Mouse (Mus musculus) heart, embryonic 13.5 days (tissue): ENCODE results near the gene Hnrnpf. TPM values are rescaled to one million over a fixed set of nuclear protein-coding genes. Genes with fewer than 3 reads are reported as not detected.

ENCODE experiments used
- ATAC-seq: fragments of 200-750 bp; cut with Nextera tagmentation; 2 replicates; pipeline ENCODE4 v1.8.0; 2017; ENCODE audit warnings: moderate TSS enrichment; ENCODE audit not compliant: insufficient number of reproducible peaks, low FRiP score, low TSS enrichment; ENCODE audit errors: extremely low read depth
- H3K27ac ChIP-seq: fragments of 300-500 bp; sonication (generic); replicated peaks from 2 replicates; pipeline ENCODE4 v1.5.1; 2015; ENCODE audit warnings: moderate library complexity, mild to moderate bottlenecking, inconsistent platforms
- H3K27me3 ChIP-seq: fragments of 300-500 bp; sonication (generic); replicated peaks from 2 replicates; pipeline ENCODE4 v1.6.1; 2015; ENCODE audit warnings: mild to moderate bottlenecking, inconsistent platforms
- H3K36me3 ChIP-seq: fragments of 300-500 bp; sonication (generic); 2 replicates; pipeline ENCODE4 v1.6.1; 2015; ENCODE audit warnings: mild to moderate bottlenecking, inconsistent platforms
- H3K4me1 ChIP-seq: fragments of 300-500 bp; sonication (generic); 2 replicates; pipeline ENCODE4 v1.6.1; 2015; ENCODE audit warnings: inconsistent platforms
- H3K4me2 ChIP-seq: fragments of 300-500 bp; sonication (generic); 2 replicates; pipeline ENCODE4 v1.6.1; 2015; ENCODE audit warnings: inconsistent platforms, mild to moderate bottlenecking, moderate library complexity
- H3K4me3 ChIP-seq: fragments of 300-500 bp; sonication (generic); 2 replicates; pipeline ENCODE4 v1.5.1; 2015; ENCODE audit warnings: moderate library complexity, mild to moderate bottlenecking, inconsistent platforms
- H3K9ac ChIP-seq: fragments of 300-500 bp; sonication (generic); 2 replicates; pipeline ENCODE4 v1.6.1; 2015; ENCODE audit warnings: inconsistent platforms, mild to moderate bottlenecking, moderate library complexity
- H3K9me3 ChIP-seq: fragments of 300-500 bp; sonication (generic); 2 replicates; pipeline ENCODE4 v1.6.1; 2016; ENCODE audit warnings: inconsistent platforms
- WGBS: fragments of 180-500 bp; shearing (Covaris S2); methylation state at CpG from one replicate; pipeline ENCODE4 v1.1.7; 2015; ENCODE audit warnings: mixed read lengths; 5-methylcytosine and 5-hydroxymethylcytosine counted together
- polyA plus RNA-seq: library from polyadenylated mRNA; unstranded; fragments of >200 nt; fragmentation: Nextera tagmentation; extraction: Ambion mirVana; gene quantifications from 2 replicates; pipeline ENCODE4 v1.2.1, GENCODE M21; 2015

The Hnrnpf gene
- polyA plus RNA-seq, 1 experiment from 2014 or later, result 440 TPM

DNA sequence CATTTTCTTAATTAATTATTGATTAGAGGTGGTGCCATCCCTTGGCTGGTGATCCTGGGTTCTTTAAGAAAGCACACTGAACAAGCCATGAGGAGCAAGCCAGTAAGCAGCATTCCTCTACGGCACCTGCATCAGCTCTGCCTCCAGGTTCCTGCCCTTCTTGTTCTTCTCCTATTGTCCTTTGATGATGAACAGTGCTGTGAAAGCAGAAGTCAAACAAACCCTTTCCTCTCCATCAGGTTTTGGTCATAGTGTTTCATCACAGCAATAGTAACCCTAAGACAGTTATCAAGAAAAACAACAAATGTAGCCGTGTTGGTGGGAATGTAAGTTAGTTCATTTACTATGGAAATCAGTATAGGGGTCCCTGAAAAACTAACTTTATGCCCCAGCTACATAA, 6.7 kb upstream of the Hnrnpf start:
- H3K4me2 ChIP-seq, result no peak overlapping the region
- H3K27ac ChIP-seq, result no peak overlapping the region
- peaks cover 13% of the 10 kb centered on the region; the same call in 1 of the 2 replicates for H3K4me1 ChIP-seq
- 76% methylated on average over 2 of the region's 2 CpGs for WGBS
- H3K9ac ChIP-seq, result no peak overlapping the region
- no peaks in the 10 kb centered on the region for H3K9me3 ChIP-seq
- no peak overlapping the region for H3K4me3 ChIP-seq
- ATAC-seq, result no peak
- no peaks in the 10 kb centered on the region for H3K27me3 ChIP-seq
- H3K36me3 ChIP-seq, result no peaks in the 10 kb centered on the region

- H3K4me1 ChIP-seq, result no peaks in the 10 kb centered on the region
- 75% methylated on average over 5 of the region's 5 CpGs for WGBS
These were observed 2.3 kb upstream of the Hnrnpf start for GRCm38 (mm10) chr6:117897800-117898199.

GRCm38 (mm10) chr6:117901510-117902402, 1.6 kb downstream of the Hnrnpf start:
- no peak for ATAC-seq
- no peak overlapping the region for H3K4me3 ChIP-seq
- no peak overlapping the region for H3K27ac ChIP-seq
- 0 out of 2 replicates have a peak overlapping the region, but pooled peaks have one; percentile 10 for H3K9ac ChIP-seq
- peaks cover 10% of the 10 kb centered on the region for H3K4me1 ChIP-seq
- no peaks in the 10 kb centered on the region for H3K27me3 ChIP-seq
- WGBS, result 64% methylated on average over 9 of the region's 9 CpGs
- no peak overlapping the region for H3K4me2 ChIP-seq
- no peaks in the 10 kb centered on the region for H3K9me3 ChIP-seq
- no peaks in the 10 kb centered on the region for H3K36me3 ChIP-seq

More at GRCm38 (mm10) chr6:117897800-117898199, 2.3 kb upstream of the Hnrnpf start:
- Histone ChIP-seq H3K27ac (no peak overlapping the region), H3K4me3 (no peak overlapping the region), H3K4me2 (no peak overlapping the region), H3K27me3 (no peaks in the 10 kb centered on the region), H3K36me3 (no peaks in the 10 kb centered on the region), H3K9me3 (no peaks in the 10 kb centered on the region), H3K9ac (no peak overlapping the region)
- no peak for ATAC-seq

DNA sequence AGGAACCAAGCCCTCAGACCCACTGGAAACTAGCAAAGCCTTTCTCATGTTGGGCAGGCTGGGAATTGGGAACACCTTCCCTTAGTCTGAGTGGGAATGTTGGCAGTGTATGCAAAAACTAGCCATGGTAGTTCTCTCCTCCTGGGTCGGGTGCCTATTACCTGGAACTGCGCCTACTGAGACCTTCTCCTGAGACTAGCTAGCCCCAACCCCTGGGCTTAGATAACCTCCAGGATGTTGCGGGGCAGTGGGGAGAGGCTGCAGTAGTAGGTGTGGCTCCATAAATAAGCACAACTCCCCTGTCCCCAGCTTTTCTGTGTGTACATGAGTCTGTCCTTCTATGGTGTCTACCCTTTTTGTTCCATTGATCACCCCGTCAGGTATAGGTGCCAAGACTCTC, 2.4 kb downstream of the Hnrnpf start:
- H3K9me3 ChIP-seq, result no peaks in the 10 kb centered on the region
- H3K4me3 ChIP-seq, result no peak overlapping the region
- no peaks in the 10 kb centered on the region for H3K27me3 ChIP-seq
- no peaks in the 10 kb centered on the region for H3K36me3 ChIP-seq
- 0 out of 2 replicates have a peak overlapping the region, but pooled peaks have one; percentile 10 for H3K9ac ChIP-seq
- H3K27ac ChIP-seq, result no peak overlapping the region
- ATAC-seq, result no peak
- H3K4me1 ChIP-seq, result peaks cover 10% of the 10 kb centered on the region
- no peak overlapping the region for H3K4me2 ChIP-seq
- 57% methylated on average over 4 of the region's 4 CpGs for WGBS

GRCm38 (mm10) chr6:117903836-117904235, 3.7 kb downstream of the Hnrnpf start:
- Histone ChIP-seq H3K9ac (no peak overlapping the region), H3K4me2 (no peak overlapping the region), H3K9me3 (no peaks in the 10 kb centered on the region), H3K4me1 (peaks cover 16% of the 10 kb centered on the region), H3K36me3 (no peaks in the 10 kb centered on the region), H3K27me3 (no peaks in the 10 kb centered on the region), H3K4me3 (no peak overlapping the region), H3K27ac (no peak overlapping the region)
- ATAC-seq, result no peak
- 86% methylated on average over 3 of the region's 3 CpGs for WGBS

DNA sequence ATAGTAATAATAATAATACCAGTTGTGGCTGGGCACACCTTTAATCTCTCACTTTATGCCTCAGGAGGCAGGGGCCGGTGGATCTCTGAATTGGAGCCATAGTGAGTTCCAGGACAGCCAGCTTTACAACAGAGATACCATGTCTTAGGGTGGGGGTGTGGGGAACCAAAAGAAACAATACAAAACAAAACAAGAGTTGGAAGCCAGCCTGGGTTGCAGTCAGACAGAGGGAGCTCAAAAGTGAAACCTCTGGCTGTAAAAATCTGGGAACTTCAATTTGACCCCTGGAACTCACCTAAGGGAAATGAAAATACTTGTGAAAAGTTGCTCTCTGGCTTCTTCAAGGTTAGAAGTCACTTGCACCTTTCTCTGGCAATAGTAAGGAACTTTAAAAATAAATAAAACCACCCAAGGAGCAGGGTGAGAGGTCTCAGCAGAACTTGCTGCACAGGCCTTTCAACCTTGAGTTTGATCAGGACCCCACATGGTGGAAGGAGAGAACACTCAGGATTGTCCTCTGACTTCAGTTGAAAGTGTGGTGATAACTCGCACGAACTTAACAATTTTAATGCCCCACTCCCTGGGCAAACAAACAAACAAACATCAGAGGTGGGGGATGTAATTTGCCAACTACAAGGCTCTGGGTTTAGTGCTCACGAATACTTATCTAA, 5.3 kb downstream of the Hnrnpf start:
- Histone ChIP-seq H3K4me1 (peaks cover 31% of the 10 kb centered on the region), H3K27me3 (no peaks in the 10 kb centered on the region), H3K4me3 (peak overlapping the region; percentile 80), H3K36me3 (no peaks in the 10 kb centered on the region), H3K9me3 (no peaks in the 10 kb centered on the region), H3K27ac (peak overlapping the region; percentile 83), H3K4me2 (peak overlapping the region; percentile 69), H3K9ac (peak overlapping the region; percentile 84)
- ATAC-seq, result no peak
- WGBS, result 19% methylated on average over 4 of the region's 4 CpGs

DNA sequence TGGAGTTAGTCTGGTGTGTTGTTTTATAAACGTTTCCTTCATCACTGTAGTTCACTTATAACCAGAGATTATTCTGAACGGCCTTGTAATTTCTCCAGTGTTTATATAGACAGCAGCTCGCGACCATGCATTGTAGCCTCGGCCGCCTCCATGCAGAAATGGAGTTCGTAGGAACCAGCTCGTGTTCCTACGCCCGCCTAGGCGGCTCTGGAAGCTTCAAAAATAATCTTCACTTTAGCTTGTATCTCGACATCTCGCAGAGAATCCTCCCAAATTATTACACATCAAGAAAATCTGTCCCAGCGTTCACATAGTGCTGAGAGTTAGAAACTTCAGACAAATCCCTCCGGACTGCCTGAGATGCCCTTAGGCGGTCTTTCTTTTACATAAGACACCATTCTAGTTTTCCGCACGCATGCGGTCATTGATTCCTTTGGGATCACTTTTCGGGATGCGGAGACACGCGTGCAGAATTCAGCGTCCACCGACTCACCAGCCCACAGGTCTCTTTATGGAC, 5.9 kb downstream of the Hnrnpf start:
- Histone ChIP-seq H3K4me1 (peaks cover 34% of the 10 kb centered on the region), H3K4me2 (peak overlapping the region; percentile 69), H3K36me3 (no peaks in the 10 kb centered on the region), H3K4me3 (peak overlapping the region; percentile 80), H3K27ac (peak overlapping the region; percentile 83), H3K9me3 (no peaks in the 10 kb centered on the region), H3K9ac (peak overlapping the region; percentile 84), H3K27me3 (no peaks in the 10 kb centered on the region)
- WGBS, result under 1% methylated on average over 25 of the region's 25 CpGs
- no peak for ATAC-seq

- WGBS, result under 1% methylated on average over 58 of the region's 68 CpGs
- Histone ChIP-seq H3K4me1 (peaks cover 39% of the 10 kb centered on the region), H3K27ac (peak overlapping the region; percentile 92), H3K9ac (peak overlapping the region; percentile 94), H3K27me3 (no peaks in the 10 kb centered on the region), H3K4me2 (peak overlapping the region; percentile 90), H3K9me3 (no peaks in the 10 kb centered on the region), H3K4me3 (peak overlapping the region; percentile 80), H3K36me3 (no peaks in the 10 kb centered on the region)
- peak; percentile 94 for ATAC-seq
These were observed 6.6 kb downstream of the Hnrnpf start for GRCm38 (mm10) chr6:117906590-117907271.

- Histone ChIP-seq H3K27me3 (no peaks in the 10 kb centered on the region), H3K36me3 (no peaks in the 10 kb centered on the region), H3K4me1 (peaks cover 45% of the 10 kb centered on the region), H3K9ac (peak overlapping the region; percentile 94), H3K4me3 (peak overlapping the region; percentile 80), H3K27ac (peak overlapping the region; percentile 92), H3K4me2 (peak overlapping the region; percentile 90), H3K9me3 (no peaks in the 10 kb centered on the region)
- ATAC-seq, result peak; percentile 76
- WGBS, result under 1% methylated on average over 73 of the region's 77 CpGs
These were observed 7.3 kb downstream of the Hnrnpf start for GRCm38 (mm10) chr6:117907301-117907978.

DNA sequence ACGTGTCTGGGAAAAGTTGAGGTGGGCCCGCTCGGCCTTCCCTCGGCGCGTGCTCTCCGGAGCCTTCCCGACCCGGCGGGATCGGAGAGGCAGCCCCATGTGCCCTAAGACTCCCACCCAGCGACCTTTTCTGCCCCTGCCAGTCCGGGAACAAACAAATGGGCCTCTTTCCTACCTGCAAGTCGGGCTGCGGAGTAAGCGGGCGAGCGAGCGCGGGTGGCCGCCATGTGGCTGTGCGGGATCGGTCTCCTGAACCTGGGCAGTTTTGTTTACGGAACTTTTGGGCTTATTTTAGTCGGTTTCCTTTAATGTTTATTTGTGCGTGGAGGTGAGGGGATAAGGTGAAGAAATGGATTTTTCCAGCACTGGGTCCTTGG, 7.8 kb downstream of the Hnrnpf start:
- no peaks in the 10 kb centered on the region for H3K27me3 ChIP-seq
- ATAC-seq, result no peak
- no peaks in the 10 kb centered on the region for H3K36me3 ChIP-seq
- H3K27ac ChIP-seq, result peak overlapping the region; percentile 92
- peak overlapping the region; percentile 80 for H3K4me3 ChIP-seq
- peak overlapping the region; percentile 90 for H3K4me2 ChIP-seq
- under 1% methylated on average over 26 of the region's 26 CpGs for WGBS
- peaks cover 45% of the 10 kb centered on the region for H3K4me1 ChIP-seq
- H3K9ac ChIP-seq, result peak overlapping the region; percentile 94
- no peaks in the 10 kb centered on the region for H3K9me3 ChIP-seq
